Mouse (Mus musculus): ENCODE results near the gene Mpzl1. TPM values are rescaled to one million over a fixed set of nuclear protein-coding genes. Genes with fewer than 3 reads are reported as not detected.

The Mpzl1 gene
- polyA plus RNA-seq, 1 experiment from 2014 or later: 56.3 TPM

GRCm38 (mm10) chr1:165661725-165662124 lies 27.4 kb upstream of the Mpzl1 start:
- TF ChIP-seq CTCF (IDR thresholded peaks at IDR 0.05; ENCODE audit: low read depth): no peak
- no peak overlapping the region for H3K27ac ChIP-seq (ENCODE audit: low read depth, low read length)
- no peaks in the 10 kb centered on the region for H3K4me1 ChIP-seq (replicated peaks; ENCODE audit: control insufficient read depth, insufficient read depth, low read length)
- no peaks in the 10 kb centered on the region for H3K36me3 ChIP-seq (ENCODE audit: control insufficient read depth, insufficient read depth)
- no peaks in the 10 kb centered on the region for H3K27me3 ChIP-seq (replicated peaks; ENCODE audit: control insufficient read depth, insufficient read depth, low read length)
- no peak overlapping the region for H3K4me3 ChIP-seq (ENCODE audit: low read depth, low read length)
- ATAC-seq: no peak
- H3K9ac ChIP-seq (ENCODE audit: low read depth, low read length): no peak overlapping the region
- H3K9me3 ChIP-seq (ENCODE audit: control insufficient read depth): no peaks in the 10 kb centered on the region
- WGBS: 79% methylated on average over 6 of the region's 6 CpGs
- no peak overlapping the region for H3K4me2 ChIP-seq (replicated peaks; ENCODE audit: low read depth)

GRCm38 (mm10) chr1:165661191-165661590 lies 26.9 kb upstream of the Mpzl1 start:
- no peaks in the 10 kb centered on the region for H3K36me3 ChIP-seq (ENCODE audit: control insufficient read depth, insufficient read depth)
- ATAC-seq: no peak
- H3K27ac ChIP-seq (ENCODE audit: low read depth, low read length): no peak overlapping the region
- no peak overlapping the region for H3K4me3 ChIP-seq (ENCODE audit: low read depth, low read length)
- no peak overlapping the region for H3K4me2 ChIP-seq (replicated peaks; ENCODE audit: low read depth)
- H3K9ac ChIP-seq (ENCODE audit: low read depth, low read length): no peak overlapping the region
- H3K27me3 ChIP-seq (replicated peaks; ENCODE audit: control insufficient read depth, insufficient read depth, low read length): no peaks in the 10 kb centered on the region
- H3K4me1 ChIP-seq (replicated peaks; ENCODE audit: control insufficient read depth, insufficient read depth, low read length): no peaks in the 10 kb centered on the region
- WGBS: 56% methylated on average over 3 of the region's 3 CpGs
- TF ChIP-seq CTCF (IDR thresholded peaks at IDR 0.05; ENCODE audit: low read depth): no peak
- H3K9me3 ChIP-seq (ENCODE audit: control insufficient read depth): no peaks in the 10 kb centered on the region

GRCm38 (mm10) chr1:165660774-165661173 lies 26.4 kb upstream of the Mpzl1 start:
- no peak overlapping the region for H3K4me3 ChIP-seq (ENCODE audit: low read depth, low read length)
- TF ChIP-seq CTCF (IDR thresholded peaks at IDR 0.05; ENCODE audit: low read depth): peak; percentile 74
- no peak overlapping the region for H3K9ac ChIP-seq (ENCODE audit: low read depth, low read length)
- H3K9me3 ChIP-seq (ENCODE audit: control insufficient read depth): no peaks in the 10 kb centered on the region
- H3K4me2 ChIP-seq (replicated peaks; ENCODE audit: low read depth): no peak overlapping the region
- no peaks in the 10 kb centered on the region for H3K4me1 ChIP-seq (replicated peaks; ENCODE audit: control insufficient read depth, insufficient read depth, low read length)
- WGBS: 25% methylated on average over 4 of the region's 4 CpGs
- no peak overlapping the region for H3K27ac ChIP-seq (ENCODE audit: low read depth, low read length)
- ATAC-seq: peak; percentile 4; the same call in 1 of the 2 replicates
- H3K27me3 ChIP-seq (replicated peaks; ENCODE audit: control insufficient read depth, insufficient read depth, low read length): no peaks in the 10 kb centered on the region
- no peaks in the 10 kb centered on the region for H3K36me3 ChIP-seq (ENCODE audit: control insufficient read depth, insufficient read depth)

GRCm38 (mm10) chr1:165658602-165659001 lies 24.3 kb upstream of the Mpzl1 start:
- H3K27ac ChIP-seq (ENCODE audit: low read depth, low read length): no peak overlapping the region
- 46% methylated on average over 5 of the region's 5 CpGs for WGBS

GRCm38 (mm10) chr1:165655482-165655881 lies 21.1 kb upstream of the Mpzl1 start:
- Histone ChIP-seq H3K4me1 (replicated peaks; ENCODE audit: control insufficient read depth, insufficient read depth, low read length) (no peaks in the 10 kb centered on the region), H3K27me3 (replicated peaks; ENCODE audit: control insufficient read depth, insufficient read depth, low read length) (no peaks in the 10 kb centered on the region), H3K4me3 (ENCODE audit: low read depth, low read length) (no peak overlapping the region), H3K27ac (ENCODE audit: low read depth, low read length) (no peak overlapping the region), H3K9ac (ENCODE audit: low read depth, low read length) (no peak overlapping the region), H3K9me3 (ENCODE audit: control insufficient read depth) (no peaks in the 10 kb centered on the region), H3K36me3 (ENCODE audit: control insufficient read depth, insufficient read depth) (peaks cover 4% of the 10 kb centered on the region; the same call in 1 of the 2 replicates), H3K4me2 (replicated peaks; ENCODE audit: low read depth) (no peak overlapping the region)
- 65% methylated on average over 14 of the region's 14 CpGs for WGBS
- ATAC-seq: no peak
- no peak for TF ChIP-seq CTCF (IDR thresholded peaks at IDR 0.05; ENCODE audit: low read depth)

More at GRCm38 (mm10) chr1:165658602-165659001, 24.3 kb upstream of the Mpzl1 start:
- Histone ChIP-seq H3K4me3 (ENCODE audit: low read depth, low read length) (no peak overlapping the region), H3K4me1 (replicated peaks; ENCODE audit: control insufficient read depth, insufficient read depth, low read length) (no peaks in the 10 kb centered on the region), H3K9me3 (ENCODE audit: control insufficient read depth) (no peaks in the 10 kb centered on the region), H3K4me2 (replicated peaks; ENCODE audit: low read depth) (no peak overlapping the region), H3K27me3 (replicated peaks; ENCODE audit: control insufficient read depth, insufficient read depth, low read length) (no peaks in the 10 kb centered on the region), H3K9ac (ENCODE audit: low read depth, low read length) (no peak overlapping the region), H3K36me3 (ENCODE audit: control insufficient read depth, insufficient read depth) (peaks cover 4% of the 10 kb centered on the region; the same call in 1 of the 2 replicates)
- TF ChIP-seq CTCF (IDR thresholded peaks at IDR 0.05; ENCODE audit: low read depth): peak; percentile 93
- ATAC-seq: no peak

- ATAC-seq: no peak
- H3K4me3 ChIP-seq (ENCODE audit: low read depth, low read length): no peak overlapping the region
- no peaks in the 10 kb centered on the region for H3K4me1 ChIP-seq (replicated peaks; ENCODE audit: control insufficient read depth, insufficient read depth, low read length)
- no peak overlapping the region for H3K4me2 ChIP-seq (replicated peaks; ENCODE audit: low read depth)
- no peak overlapping the region for H3K27ac ChIP-seq (ENCODE audit: low read depth, low read length)
- peaks cover 4% of the 10 kb centered on the region; the same call in 1 of the 2 replicates for H3K36me3 ChIP-seq (ENCODE audit: control insufficient read depth, insufficient read depth)
- H3K9ac ChIP-seq (ENCODE audit: low read depth, low read length): no peak overlapping the region
- 81% methylated on average over 6 of the region's 6 CpGs for WGBS
- no peaks in the 10 kb centered on the region for H3K27me3 ChIP-seq (replicated peaks; ENCODE audit: control insufficient read depth, insufficient read depth, low read length)
- no peaks in the 10 kb centered on the region for H3K9me3 ChIP-seq (ENCODE audit: control insufficient read depth)
- TF ChIP-seq CTCF (IDR thresholded peaks at IDR 0.05; ENCODE audit: low read depth): peak; percentile 59
Observed at GRCm38 (mm10) chr1:165655022-165655421, 20.7 kb upstream of the Mpzl1 start.
